Mouse (Mus musculus): ENCODE data around the gene AC124108.1. TPM values are rescaled to one million over a fixed set of nuclear protein-coding genes. Genes with fewer than 3 reads are reported as not detected.

AC124108.1 gene
- polyA plus RNA-seq, 1 experiment, result not detected

- Histone ChIP-seq H3K36me3 (ENCODE audit: control insufficient read depth, insufficient read depth, low read length) (no peaks in the 10 kb centered on the region), H3K4me1 (ENCODE audit: control insufficient read depth, insufficient read depth, low read length) (peaks cover 30% of the 10 kb centered on the region), H3K27me3 (replicated peaks; ENCODE audit: control insufficient read depth, insufficient read depth, low read length) (no peaks in the 10 kb centered on the region), H3K27ac (ENCODE audit: insufficient read depth, low read depth, low read length) (no peak overlapping the region), H3K4me3 (ENCODE audit: insufficient read depth, low read depth, low read length) (no peak overlapping the region)
- no peak for TF ChIP-seq CTCF (conservative IDR thresholded peaks at IDR 0.05; ENCODE audit: insufficient read depth, insufficient read length, low read depth, low read length)
- WGBS, result 89% methylated on average over 2 of the region's 2 CpGs
- DNase-seq, result no peak
Observed at GRCm38 (mm10) chr1:132149410-132149809, 41.8 kb upstream of the AC124108.1 start.

- peak; percentile 73 for DNase-seq
- Histone ChIP-seq H3K4me3 (ENCODE audit: insufficient read depth, low read depth, low read length) (no peak overlapping the region), H3K27me3 (replicated peaks; ENCODE audit: control insufficient read depth, insufficient read depth, low read length) (no peaks in the 10 kb centered on the region), H3K36me3 (ENCODE audit: control insufficient read depth, insufficient read depth, low read length) (no peaks in the 10 kb centered on the region), H3K4me1 (ENCODE audit: control insufficient read depth, insufficient read depth, low read length) (peaks cover 30% of the 10 kb centered on the region), H3K27ac (ENCODE audit: insufficient read depth, low read depth, low read length) (peak overlapping the region; percentile 64)
- TF ChIP-seq POLR2A (IDR thresholded peaks at IDR 0.05; ENCODE audit: low read depth, low read length) (no peak), CTCF (conservative IDR thresholded peaks at IDR 0.05; ENCODE audit: insufficient read depth, insufficient read length, low read depth, low read length) (no peak)
- 20% methylated on average over 1 of the region's 1 CpGs for WGBS
Observed at GRCm38 (mm10) chr1:132150171-132150570, 41.1 kb upstream of the AC124108.1 start.

GRCm38 (mm10) chr1:132150817-132151601 lies 40.2 kb upstream of the AC124108.1 start:
- Histone ChIP-seq H3K36me3 (ENCODE audit: control insufficient read depth, insufficient read depth, low read length) (no peaks in the 10 kb centered on the region), H3K27ac (ENCODE audit: insufficient read depth, low read depth, low read length) (peak overlapping the region; percentile 64), H3K4me1 (ENCODE audit: control insufficient read depth, insufficient read depth, low read length) (peaks cover 30% of the 10 kb centered on the region), H3K4me3 (ENCODE audit: insufficient read depth, low read depth, low read length) (no peak overlapping the region), H3K27me3 (replicated peaks; ENCODE audit: control insufficient read depth, insufficient read depth, low read length) (no peaks in the 10 kb centered on the region)
- TF ChIP-seq CTCF (conservative IDR thresholded peaks at IDR 0.05; ENCODE audit: insufficient read depth, insufficient read length, low read depth, low read length) (no peak), POLR2A (IDR thresholded peaks at IDR 0.05; ENCODE audit: low read depth, low read length) (no peak)
- WGBS, result 36% methylated on average over 15 of the region's 15 CpGs
- DNase-seq, result peak; percentile 82

GRCm38 (mm10) chr1:132151908-132152307 lies 39.3 kb upstream of the AC124108.1 start:
- Histone ChIP-seq H3K27me3 (replicated peaks; ENCODE audit: control insufficient read depth, insufficient read depth, low read length) (no peaks in the 10 kb centered on the region), H3K4me1 (ENCODE audit: control insufficient read depth, insufficient read depth, low read length) (peaks cover 26% of the 10 kb centered on the region), H3K27ac (ENCODE audit: insufficient read depth, low read depth, low read length) (no peak overlapping the region), H3K4me3 (ENCODE audit: insufficient read depth, low read depth, low read length) (no peak overlapping the region), H3K36me3 (ENCODE audit: control insufficient read depth, insufficient read depth, low read length) (no peaks in the 10 kb centered on the region)
- TF ChIP-seq POLR2A (IDR thresholded peaks at IDR 0.05; ENCODE audit: low read depth, low read length) (no peak), CTCF (conservative IDR thresholded peaks at IDR 0.05; ENCODE audit: insufficient read depth, insufficient read length, low read depth, low read length) (no peak)
- DNase-seq, result no peak
- WGBS, result 85% methylated on average over 2 of the region's 2 CpGs

- Histone ChIP-seq H3K27ac (ENCODE audit: insufficient read depth, low read depth, low read length) (no peak overlapping the region), H3K36me3 (ENCODE audit: control insufficient read depth, insufficient read depth, low read length) (no peaks in the 10 kb centered on the region), H3K4me1 (ENCODE audit: control insufficient read depth, insufficient read depth, low read length) (peaks cover 30% of the 10 kb centered on the region), H3K4me3 (ENCODE audit: insufficient read depth, low read depth, low read length) (no peak overlapping the region), H3K27me3 (replicated peaks; ENCODE audit: control insufficient read depth, insufficient read depth, low read length) (no peaks in the 10 kb centered on the region)
- no peak for DNase-seq
- no peak for TF ChIP-seq CTCF (conservative IDR thresholded peaks at IDR 0.05; ENCODE audit: insufficient read depth, insufficient read length, low read depth, low read length)
- no peak for TF ChIP-seq POLR2A (IDR thresholded peaks at IDR 0.05; ENCODE audit: low read depth, low read length)
- 79% methylated on average over 15 of the region's 15 CpGs for WGBS
Observed at GRCm38 (mm10) chr1:132153086-132153690, 38.1 kb upstream of the AC124108.1 start.

GRCm38 (mm10) chr1:132153691-132154090 lies 37.6 kb upstream of the AC124108.1 start:
- DNase-seq, result no peak
- Histone ChIP-seq H3K4me3 (ENCODE audit: insufficient read depth, low read depth, low read length) (no peak overlapping the region), H3K36me3 (ENCODE audit: control insufficient read depth, insufficient read depth, low read length) (no peaks in the 10 kb centered on the region), H3K27ac (ENCODE audit: insufficient read depth, low read depth, low read length) (no peak overlapping the region), H3K4me1 (ENCODE audit: control insufficient read depth, insufficient read depth, low read length) (peaks cover 30% of the 10 kb centered on the region), H3K27me3 (replicated peaks; ENCODE audit: control insufficient read depth, insufficient read depth, low read length) (no peaks in the 10 kb centered on the region)
- TF ChIP-seq POLR2A (IDR thresholded peaks at IDR 0.05; ENCODE audit: low read depth, low read length) (no peak), CTCF (conservative IDR thresholded peaks at IDR 0.05; ENCODE audit: insufficient read depth, insufficient read length, low read depth, low read length) (no peak)
- WGBS, result 58% methylated on average over 8 of the region's 8 CpGs

- Histone ChIP-seq H3K27ac (ENCODE audit: insufficient read depth, low read depth, low read length) (no peak overlapping the region), H3K4me3 (ENCODE audit: insufficient read depth, low read depth, low read length) (no peak overlapping the region), H3K27me3 (replicated peaks; ENCODE audit: control insufficient read depth, insufficient read depth, low read length) (no peaks in the 10 kb centered on the region), H3K4me1 (ENCODE audit: control insufficient read depth, insufficient read depth, low read length) (peaks cover 16% of the 10 kb centered on the region), H3K36me3 (ENCODE audit: control insufficient read depth, insufficient read depth, low read length) (no peaks in the 10 kb centered on the region)
- TF ChIP-seq POLR2A (IDR thresholded peaks at IDR 0.05; ENCODE audit: low read depth, low read length) (no peak), CTCF (conservative IDR thresholded peaks at IDR 0.05; ENCODE audit: insufficient read depth, insufficient read length, low read depth, low read length) (peak; percentile 97)
- DNase-seq, result peak; percentile 91
- WGBS, result 9% methylated on average over 6 of the region's 6 CpGs
Observed at GRCm38 (mm10) chr1:132155737-132156136, 35.5 kb upstream of the AC124108.1 start.

Measured in kidney, adult 2 months (tissue).